Mouse (Mus musculus): ENCODE data around the gene Hacd2. TPM values are rescaled to one million over a fixed set of nuclear protein-coding genes. Genes with fewer than 3 reads are reported as not detected.

The Hacd2 gene
- polyA plus RNA-seq, 1 experiment from 2014 or later: 60.8 TPM

- H3K4me2 ChIP-seq (replicated peaks; ENCODE audit: low read depth, low read length): no peak overlapping the region
- H3K27ac ChIP-seq (ENCODE audit: low read length): no peak overlapping the region; the same call in 1 of the 2 replicates
- 0 out of 2 replicates have a peak, but pooled peaks cover 4% of the 10 kb centered on the region for H3K36me3 ChIP-seq (ENCODE audit: insufficient read depth, low read length)
- peaks cover 6% of the 10 kb centered on the region; the same call in 1 of the 2 replicates for H3K4me1 ChIP-seq (ENCODE audit: insufficient read depth, low read depth, low read length)
- DNase-seq (ENCODE audit: low spot score): peak; percentile 54
- H3K27me3 ChIP-seq (replicated peaks; ENCODE audit: insufficient read depth, low read length): no peaks in the 10 kb centered on the region
- H3K9ac ChIP-seq (replicated peaks; ENCODE audit: low read depth): no peak overlapping the region
- TF ChIP-seq CTCF (IDR thresholded peaks at IDR 0.05) (no peak), EP300 (IDR thresholded peaks at IDR 0.05) (no peak)
- ATAC-seq: peak; percentile 60
- H3K9me3 ChIP-seq (ENCODE audit: low read length): no peaks in the 10 kb centered on the region
- H3K4me3 ChIP-seq (ENCODE audit: low read depth, low read length): no peak overlapping the region
- WGBS: 52% methylated on average over 9 of the region's 9 CpGs
These were observed 27.5 kb upstream of the Hacd2 start for GRCm38 (mm10) chr16:34994641-34995141.

DNA sequence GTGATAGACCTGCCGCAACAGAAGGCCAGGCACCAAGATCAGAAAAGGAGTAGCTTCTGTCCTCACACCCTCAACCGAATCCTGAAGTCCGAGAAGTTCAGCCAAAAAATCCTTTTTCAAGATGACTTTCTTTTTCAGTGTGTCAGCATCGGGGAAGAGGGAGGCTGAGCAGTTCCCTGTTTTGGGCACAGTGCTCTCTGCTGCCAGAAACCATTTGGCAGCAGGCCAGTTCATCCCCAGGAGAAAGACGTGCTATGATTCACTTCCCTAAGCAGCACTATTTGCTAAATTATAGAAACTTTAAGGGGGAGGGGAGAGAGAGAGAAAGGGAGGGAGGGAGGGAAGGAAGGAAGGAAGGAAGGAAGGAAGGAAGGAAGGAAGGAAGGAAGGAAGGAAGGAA, 26.1 kb upstream of the Hacd2 start:
- DNase-seq (ENCODE audit: low spot score) (peak; percentile 77), ATAC-seq (peak; percentile 67)
- peak overlapping the region; percentile 47 for H3K27ac ChIP-seq (ENCODE audit: low read length)
- H3K4me3 ChIP-seq (ENCODE audit: low read depth, low read length): no peak overlapping the region
- 0 out of 2 replicates have a peak, but pooled peaks cover 4% of the 10 kb centered on the region for H3K36me3 ChIP-seq (ENCODE audit: insufficient read depth, low read length)
- no peak overlapping the region for H3K4me2 ChIP-seq (replicated peaks; ENCODE audit: low read depth, low read length)
- peaks cover 6% of the 10 kb centered on the region; the same call in 1 of the 2 replicates for H3K4me1 ChIP-seq (ENCODE audit: insufficient read depth, low read depth, low read length)
- TF ChIP-seq CTCF (IDR thresholded peaks at IDR 0.05): no peak
- TF ChIP-seq EP300 (IDR thresholded peaks at IDR 0.05): no peak
- H3K9me3 ChIP-seq (ENCODE audit: low read length): no peaks in the 10 kb centered on the region
- H3K27me3 ChIP-seq (replicated peaks; ENCODE audit: insufficient read depth, low read length): no peaks in the 10 kb centered on the region
- no peak overlapping the region for H3K9ac ChIP-seq (replicated peaks; ENCODE audit: low read depth)
- WGBS: 24% methylated on average over 5 of the region's 5 CpGs

GRCm38 (mm10) chr16:34997052-34997451, 25.2 kb upstream of the Hacd2 start:
- H3K4me1 ChIP-seq (ENCODE audit: insufficient read depth, low read depth, low read length): peaks cover 6% of the 10 kb centered on the region; the same call in 1 of the 2 replicates
- TF ChIP-seq EP300 (IDR thresholded peaks at IDR 0.05) (no peak), CTCF (IDR thresholded peaks at IDR 0.05) (no peak)
- 0 out of 2 replicates have a peak, but pooled peaks cover 4% of the 10 kb centered on the region for H3K36me3 ChIP-seq (ENCODE audit: insufficient read depth, low read length)
- 41% methylated on average over 4 of the region's 4 CpGs for WGBS
- DNase-seq (ENCODE audit: low spot score) (no peak), ATAC-seq (no peak)
- H3K9me3 ChIP-seq (ENCODE audit: low read length): no peaks in the 10 kb centered on the region
- no peak overlapping the region for H3K27ac ChIP-seq (ENCODE audit: low read length)
- no peak overlapping the region for H3K4me2 ChIP-seq (replicated peaks; ENCODE audit: low read depth, low read length)
- no peak overlapping the region for H3K4me3 ChIP-seq (ENCODE audit: low read depth, low read length)
- no peaks in the 10 kb centered on the region for H3K27me3 ChIP-seq (replicated peaks; ENCODE audit: insufficient read depth, low read length)
- H3K9ac ChIP-seq (replicated peaks; ENCODE audit: low read depth): no peak overlapping the region

- Histone ChIP-seq H3K36me3 (ENCODE audit: insufficient read depth, low read length) (0 out of 2 replicates have a peak, but pooled peaks cover 4% of the 10 kb centered on the region), H3K27me3 (replicated peaks; ENCODE audit: insufficient read depth, low read length) (no peaks in the 10 kb centered on the region), H3K4me3 (ENCODE audit: low read depth, low read length) (no peak overlapping the region), H3K9me3 (ENCODE audit: low read length) (no peaks in the 10 kb centered on the region), H3K9ac (replicated peaks; ENCODE audit: low read depth) (no peak overlapping the region), H3K4me1 (ENCODE audit: insufficient read depth, low read depth, low read length) (peaks cover 6% of the 10 kb centered on the region; the same call in 1 of the 2 replicates), H3K27ac (ENCODE audit: low read length) (no peak overlapping the region), H3K4me2 (replicated peaks; ENCODE audit: low read depth, low read length) (no peak overlapping the region)
- 51% methylated on average over 10 of the region's 10 CpGs for WGBS
- DNase-seq (ENCODE audit: low spot score): peak; percentile 29
- ATAC-seq: peak; percentile 21; the same call in 1 of the 2 replicates
- no peak for TF ChIP-seq CTCF (IDR thresholded peaks at IDR 0.05)
- no peak for TF ChIP-seq EP300 (IDR thresholded peaks at IDR 0.05)
These were observed 24.7 kb upstream of the Hacd2 start for GRCm38 (mm10) chr16:34997576-34997975.

DNA sequence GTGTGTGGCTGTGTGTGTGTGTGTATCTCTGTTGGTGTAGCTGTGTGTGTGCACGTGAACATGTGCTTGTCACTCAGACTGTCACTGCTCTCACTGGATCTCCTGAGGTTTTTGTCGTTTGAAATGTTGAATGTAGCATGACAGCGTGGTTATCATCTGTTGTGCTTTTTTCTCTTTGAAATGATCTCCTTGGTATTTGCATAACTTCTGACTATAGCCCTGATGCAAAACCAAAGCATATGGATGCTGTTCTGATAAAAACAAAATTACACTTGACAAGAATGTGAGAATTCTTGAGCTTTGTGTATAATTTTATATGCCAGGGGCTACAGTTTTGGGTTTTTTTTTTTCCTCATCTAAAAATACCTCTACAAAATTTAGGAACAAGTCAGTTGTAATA, 23.2 kb upstream of the Hacd2 start:
- ATAC-seq (no peak), DNase-seq (ENCODE audit: low spot score) (no peak)
- Histone ChIP-seq H3K27ac (ENCODE audit: low read length) (no peak overlapping the region), H3K4me3 (ENCODE audit: low read depth, low read length) (no peak overlapping the region), H3K9me3 (ENCODE audit: low read length) (no peaks in the 10 kb centered on the region), H3K9ac (replicated peaks; ENCODE audit: low read depth) (no peak overlapping the region), H3K27me3 (replicated peaks; ENCODE audit: insufficient read depth, low read length) (no peaks in the 10 kb centered on the region), H3K4me1 (ENCODE audit: insufficient read depth, low read depth, low read length) (peaks cover 6% of the 10 kb centered on the region; the same call in 1 of the 2 replicates), H3K36me3 (ENCODE audit: insufficient read depth, low read length) (0 out of 2 replicates have a peak, but pooled peaks cover 2% of the 10 kb centered on the region), H3K4me2 (replicated peaks; ENCODE audit: low read depth, low read length) (no peak overlapping the region)
- no peak for TF ChIP-seq EP300 (IDR thresholded peaks at IDR 0.05)
- TF ChIP-seq CTCF (IDR thresholded peaks at IDR 0.05): no peak
- WGBS: 79% methylated on average over 3 of the region's 3 CpGs

DNA sequence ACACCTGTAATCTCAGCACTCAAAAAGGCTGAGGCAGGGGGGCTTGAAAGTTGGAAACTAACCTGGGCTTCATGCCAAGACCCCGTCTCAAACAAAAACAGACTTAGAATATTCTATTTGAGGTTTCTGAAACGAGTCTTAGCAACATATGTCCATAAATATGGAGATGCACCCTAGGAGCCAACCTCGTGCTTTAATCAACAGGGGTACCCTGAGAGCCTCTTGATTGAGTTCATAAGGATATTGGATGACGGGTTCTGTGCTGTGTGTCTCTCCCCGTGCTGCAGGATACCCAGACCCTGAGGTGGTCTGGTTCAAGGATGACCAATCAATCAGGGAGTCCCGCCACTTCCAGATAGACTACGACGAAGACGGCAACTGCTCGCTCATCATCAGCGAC, 22.2 kb upstream of the Hacd2 start:
- no peaks in the 10 kb centered on the region for H3K9me3 ChIP-seq (ENCODE audit: low read length)
- no peak overlapping the region for H3K4me2 ChIP-seq (replicated peaks; ENCODE audit: low read depth, low read length)
- DNase-seq (ENCODE audit: low spot score) (no peak), ATAC-seq (no peak)
- TF ChIP-seq CTCF (IDR thresholded peaks at IDR 0.05) (no peak), EP300 (IDR thresholded peaks at IDR 0.05) (no peak)
- WGBS: 53% methylated on average over 11 of the region's 11 CpGs
- peaks cover 6% of the 10 kb centered on the region; the same call in 1 of the 2 replicates for H3K4me1 ChIP-seq (ENCODE audit: insufficient read depth, low read depth, low read length)
- H3K27me3 ChIP-seq (replicated peaks; ENCODE audit: insufficient read depth, low read length): no peaks in the 10 kb centered on the region
- H3K9ac ChIP-seq (replicated peaks; ENCODE audit: low read depth): no peak overlapping the region
- H3K27ac ChIP-seq (ENCODE audit: low read length): no peak overlapping the region
- no peak overlapping the region for H3K4me3 ChIP-seq (ENCODE audit: low read depth, low read length)
- H3K36me3 ChIP-seq (ENCODE audit: insufficient read depth, low read length): no peaks in the 10 kb centered on the region
